Mouse (Mus musculus): ENCODE data around the gene Hexb. TPM values are rescaled to one million over a fixed set of nuclear protein-coding genes. Genes with fewer than 3 reads are reported as not detected.
A peak's percentile ranks its signal among the peaks of the same experiment; 100 is the strongest.
"Not testable (repeated sequence)": the region's sequence is repeated elsewhere in the genome, so short reads cannot be mapped to it uniquely, and the experiment has no call there.

Hexb gene
- polyA plus RNA-seq, 1 experiment from 2014 or later: 38.0 TPM

DNA sequence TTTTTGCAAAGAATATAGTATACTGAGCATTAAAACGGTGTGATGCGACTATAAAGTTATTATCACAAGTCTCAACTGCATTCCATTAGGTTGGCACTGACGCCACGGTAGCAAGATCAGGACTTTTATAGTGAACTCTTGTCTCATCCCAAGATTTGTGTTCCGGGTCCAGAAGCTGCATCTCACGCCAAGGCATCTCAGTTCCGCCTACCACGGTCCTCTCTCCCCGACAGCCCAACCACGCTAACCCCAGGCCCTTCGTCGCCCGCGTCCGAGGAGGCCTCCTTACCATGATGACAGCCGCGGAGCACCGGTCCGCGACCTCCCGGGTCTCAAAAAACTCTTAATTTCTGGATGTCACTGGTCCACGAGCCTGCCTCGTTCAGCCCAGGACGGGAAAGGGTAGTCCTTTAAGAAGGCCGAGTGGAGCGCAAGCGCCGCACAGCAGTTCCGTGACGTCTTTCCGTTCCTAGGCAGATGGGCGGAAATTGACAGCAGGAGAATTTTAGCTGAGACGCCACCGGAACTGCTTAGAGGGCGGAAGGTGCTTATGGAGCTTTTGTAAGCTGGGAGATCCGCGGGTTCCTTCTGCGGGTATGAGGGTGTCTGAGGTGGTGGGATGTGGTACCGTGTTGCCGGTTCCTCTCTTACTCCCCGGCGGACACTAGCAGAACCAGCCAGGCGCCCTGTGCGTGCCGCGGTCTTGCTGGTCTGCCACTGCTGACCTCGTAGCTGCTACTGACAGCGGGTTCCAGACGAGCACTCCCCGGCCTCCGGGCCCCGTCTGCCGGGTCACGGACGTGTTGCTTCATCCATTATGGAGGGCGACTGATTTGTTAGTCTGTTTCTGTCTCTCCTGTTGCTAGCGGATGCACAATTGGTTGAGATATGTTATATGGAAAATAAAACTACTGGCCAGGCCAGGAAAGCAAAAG is 60.4 kb downstream of the Hexb start, which contains the start of the genes Gfm2 and Nsa2:
Gene Gfm2 (plus strand): TSS at position 472 of the 935 bp plus-strand sequence.
Gene Nsa2 (minus strand): TSS at position 472 of the 935 bp plus-strand sequence.
- H3K4me2 ChIP-seq (ENCODE audit: low read length): peak within 1 kb of the TSS; percentile 77
- peak within 1 kb of the TSS; percentile 91 for H3K9ac ChIP-seq (ENCODE audit: low read length)
- peaks cover 5% of the 10 kb centered on the region; the same call in 1 of the 2 replicates for H3K4me1 ChIP-seq (ENCODE audit: control insufficient read depth, insufficient read depth, low read length)
- H3K36me3 ChIP-seq (ENCODE audit: control insufficient read depth, insufficient read depth, low read length): peaks cover 21% of the 10 kb centered on the region
- WGBS: under 1% methylated on average over 57 of the region's 57 CpGs
- H3K27me3 ChIP-seq (replicated peaks; ENCODE audit: control insufficient read depth, insufficient read depth, low read length): no peaks in the 10 kb centered on the region
- DNase-seq (ENCODE audit: low spot score) (peak; percentile 98), ATAC-seq (peak; percentile 98)
- H3K4me3 ChIP-seq (ENCODE audit: low read depth, low read length): peak within 1 kb of the TSS; percentile 88
- no peaks in the 10 kb centered on the region for H3K9me3 ChIP-seq (replicated peaks; ENCODE audit: control insufficient read depth, low read length)
- peak within 1 kb of the TSS; percentile 90 for H3K27ac ChIP-seq (ENCODE audit: low read depth, low read length)

DNA sequence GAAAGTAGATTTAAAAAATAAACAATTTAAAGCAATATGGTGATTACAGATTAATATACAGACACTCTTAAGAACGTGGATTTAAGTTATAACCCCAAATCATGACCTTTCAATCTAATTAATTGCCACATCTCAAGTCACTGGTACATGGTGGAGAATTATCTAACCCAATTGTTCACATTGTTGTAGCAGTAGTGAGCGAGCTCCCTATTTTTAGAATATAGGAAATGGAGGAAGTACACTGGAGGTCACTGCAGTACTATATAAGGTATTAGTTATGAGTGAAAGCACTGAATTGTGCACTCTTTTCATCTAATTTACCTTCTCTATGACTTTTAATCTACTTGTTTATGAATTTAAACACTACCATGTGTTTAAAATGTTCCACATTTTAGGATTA is 67.7 kb downstream of the Hexb start:
- H3K27me3 ChIP-seq (replicated peaks; ENCODE audit: control insufficient read depth, insufficient read depth, low read length); H3K4me1 ChIP-seq (ENCODE audit: control insufficient read depth, insufficient read depth, low read length); H3K9me3 ChIP-seq (replicated peaks; ENCODE audit: control insufficient read depth, low read length); H3K4me2 ChIP-seq (ENCODE audit: low read length); ATAC-seq; H3K4me3 ChIP-seq (ENCODE audit: low read depth, low read length); H3K9ac ChIP-seq (ENCODE audit: low read length); H3K27ac ChIP-seq (ENCODE audit: low read depth, low read length); DNase-seq (ENCODE audit: low spot score): not testable (repeated sequence)
- peaks cover 31% of the 10 kb centered on the region for H3K36me3 ChIP-seq (ENCODE audit: control insufficient read depth, insufficient read depth, low read length)
- no CpG with 5 or more reads among the region's 2 CpGs for WGBS

DNA sequence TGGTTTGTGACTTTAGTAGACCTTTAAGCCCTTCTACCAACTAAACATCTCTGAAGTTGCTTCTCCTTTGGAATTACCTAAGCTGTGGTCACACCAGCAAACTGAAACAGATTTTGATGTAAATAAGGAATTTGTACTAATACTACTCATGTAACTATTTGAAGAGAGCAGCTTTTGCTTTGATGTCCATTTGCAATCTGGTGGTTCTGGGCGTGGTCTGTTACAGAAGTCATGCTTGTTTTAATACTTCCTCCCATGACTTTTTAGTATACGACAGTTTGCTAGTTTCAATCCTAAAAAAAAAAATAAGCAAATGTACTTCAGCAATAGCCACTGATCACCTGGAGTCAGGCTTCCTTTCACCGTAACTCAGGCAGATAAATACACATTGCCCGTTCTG is 68.5 kb downstream of the Hexb start:
- H3K9ac ChIP-seq (ENCODE audit: low read length); H3K4me1 ChIP-seq (ENCODE audit: control insufficient read depth, insufficient read depth, low read length); H3K9me3 ChIP-seq (replicated peaks; ENCODE audit: control insufficient read depth, low read length); DNase-seq (ENCODE audit: low spot score); H3K4me3 ChIP-seq (ENCODE audit: low read depth, low read length); ATAC-seq; H3K4me2 ChIP-seq (ENCODE audit: low read length); H3K27ac ChIP-seq (ENCODE audit: low read depth, low read length); H3K27me3 ChIP-seq (replicated peaks; ENCODE audit: control insufficient read depth, insufficient read depth, low read length): not testable (repeated sequence)
- peaks cover 32% of the 10 kb centered on the region for H3K36me3 ChIP-seq (ENCODE audit: control insufficient read depth, insufficient read depth, low read length)
- WGBS: 93% methylated on average over 2 of the region's 4 CpGs

Other genes with a start within 250 kb of the Hexb start
- not detected in 2 replicates for gene 1700029F12Rik, start 164.0 kb downstream of the Hexb start, polyA plus RNA-seq (2014; fragmentation: Nextera tagmentation; extraction: Ambion mirVana)
- 14.9 and 18.1 TPM in 2 replicates for gene Fam169a, start 131.1 kb downstream of the Hexb start, polyA plus RNA-seq (2014; fragmentation: Nextera tagmentation; extraction: Ambion mirVana)
- gene Gm6169, start 99.1 kb downstream of the Hexb start, polyA plus RNA-seq (2014; fragmentation: Nextera tagmentation; extraction: Ambion mirVana): 1.1 and 1.6 TPM in 2 replicates
- 22.9 and 25.5 TPM in 2 replicates for gene Gfm2, start 60.4 kb downstream of the Hexb start, polyA plus RNA-seq (2014; fragmentation: Nextera tagmentation; extraction: Ambion mirVana)
- gene Nsa2, start 60.4 kb downstream of the Hexb start, polyA plus RNA-seq (2014; fragmentation: Nextera tagmentation; extraction: Ambion mirVana): 51.6 and 61.9 TPM in 2 replicates
- gene Enc1, start 42.7 kb upstream of the Hexb start, polyA plus RNA-seq (2014; fragmentation: Nextera tagmentation; extraction: Ambion mirVana): 89.5 and 96.5 TPM in 2 replicates

All from forebrain, embryonic 14.5 days (tissue).